Mouse (Mus musculus): ENCODE measurements around the gene Nell2. TPM values are rescaled to one million over a fixed set of nuclear protein-coding genes. Genes with fewer than 3 reads are reported as not detected.

Nell2 gene
- polyA plus RNA-seq, 1 experiment from 2014 or later: 1.3 TPM

DNA sequence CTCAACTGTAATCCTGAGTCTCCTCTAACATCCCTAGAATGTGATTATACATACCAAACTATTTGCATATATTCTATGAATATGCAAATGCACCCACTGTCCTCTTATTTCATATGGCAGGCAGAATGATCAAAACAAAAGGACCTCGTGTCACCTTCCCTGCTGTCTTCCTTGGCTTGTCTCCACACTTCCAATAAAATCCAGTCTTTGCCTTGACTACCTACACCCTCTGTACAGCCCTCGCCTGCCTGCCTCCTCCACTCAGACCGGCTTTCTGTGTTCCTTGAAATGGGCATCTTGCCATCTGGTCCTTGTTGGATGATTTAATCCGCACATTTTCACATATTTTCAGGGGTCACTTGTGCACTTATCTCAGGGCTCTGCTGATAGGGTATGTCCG, 215.1 kb downstream of the Nell2 start:
- Histone ChIP-seq H3K4me2 (no peak overlapping the region), H3K9ac (no peak overlapping the region), H3K4me3 (ENCODE audit: low read depth, low read length) (no peak overlapping the region), H3K9me3 (ENCODE audit: low read depth, low read length) (no peaks in the 10 kb centered on the region), H3K27me3 (ENCODE audit: insufficient read depth, low read length) (no peaks in the 10 kb centered on the region), H3K36me3 (ENCODE audit: insufficient read depth) (no peaks in the 10 kb centered on the region), H3K4me1 (ENCODE audit: insufficient read depth) (no peaks in the 10 kb centered on the region), H3K27ac (ENCODE audit: low read depth) (no peak overlapping the region)
- no peak for ATAC-seq (ENCODE audit: insufficient read depth)
- WGBS: 47% methylated on average over 5 of the region's 5 CpGs
- no peak for TF ChIP-seq CTCF (IDR thresholded peaks at IDR 0.05; ENCODE audit: low read depth)
- peak; percentile 6 for DNase-seq

DNA sequence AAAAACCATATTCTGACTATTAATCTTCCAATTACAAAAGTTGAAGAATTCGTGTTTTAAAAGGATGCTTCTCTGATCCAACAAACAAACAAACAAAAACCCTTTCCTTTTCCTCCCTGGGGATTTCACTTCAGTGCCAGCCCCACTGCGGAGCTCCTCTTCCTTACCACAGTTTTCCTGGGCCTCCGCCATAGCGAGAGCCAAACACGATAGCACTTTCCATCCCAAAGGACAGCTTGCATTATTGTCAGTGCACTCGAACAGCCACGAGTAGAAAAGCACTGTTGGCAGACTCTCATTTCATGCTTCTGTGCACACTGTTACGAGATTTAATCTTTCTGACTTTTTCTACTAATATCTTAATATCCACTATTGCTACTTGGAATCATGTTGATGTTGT, 224.3 kb downstream of the Nell2 start:
- no peak for TF ChIP-seq CTCF (IDR thresholded peaks at IDR 0.05; ENCODE audit: low read depth)
- Histone ChIP-seq H3K27ac (ENCODE audit: low read depth) (no peak overlapping the region), H3K36me3 (ENCODE audit: insufficient read depth) (no peaks in the 10 kb centered on the region), H3K9me3 (ENCODE audit: low read depth, low read length) (no peaks in the 10 kb centered on the region), H3K4me1 (ENCODE audit: insufficient read depth) (no peaks in the 10 kb centered on the region), H3K4me3 (ENCODE audit: low read depth, low read length) (no peak overlapping the region), H3K4me2 (no peak overlapping the region), H3K27me3 (ENCODE audit: insufficient read depth, low read length) (no peaks in the 10 kb centered on the region), H3K9ac (no peak overlapping the region)
- DNase-seq: no peak
- ATAC-seq (ENCODE audit: insufficient read depth): no peak
- 77% methylated on average over 8 of the region's 8 CpGs for WGBS

- Histone ChIP-seq H3K27me3 (ENCODE audit: insufficient read depth, low read length) (no peaks in the 10 kb centered on the region), H3K4me2 (no peak overlapping the region), H3K9ac (no peak overlapping the region), H3K4me1 (ENCODE audit: insufficient read depth) (no peaks in the 10 kb centered on the region), H3K36me3 (ENCODE audit: insufficient read depth) (no peaks in the 10 kb centered on the region), H3K4me3 (ENCODE audit: low read depth, low read length) (no peak overlapping the region), H3K27ac (ENCODE audit: low read depth) (no peak overlapping the region), H3K9me3 (ENCODE audit: low read depth, low read length) (no peaks in the 10 kb centered on the region)
- WGBS: 81% methylated on average over 10 of the region's 10 CpGs
- no peak for TF ChIP-seq CTCF (IDR thresholded peaks at IDR 0.05; ENCODE audit: low read depth)
- no peak for ATAC-seq (ENCODE audit: insufficient read depth)
- DNase-seq: no peak
These were observed 231.8 kb downstream of the Nell2 start for GRCm38 (mm10) chr15:95296561-95296960.

DNA sequence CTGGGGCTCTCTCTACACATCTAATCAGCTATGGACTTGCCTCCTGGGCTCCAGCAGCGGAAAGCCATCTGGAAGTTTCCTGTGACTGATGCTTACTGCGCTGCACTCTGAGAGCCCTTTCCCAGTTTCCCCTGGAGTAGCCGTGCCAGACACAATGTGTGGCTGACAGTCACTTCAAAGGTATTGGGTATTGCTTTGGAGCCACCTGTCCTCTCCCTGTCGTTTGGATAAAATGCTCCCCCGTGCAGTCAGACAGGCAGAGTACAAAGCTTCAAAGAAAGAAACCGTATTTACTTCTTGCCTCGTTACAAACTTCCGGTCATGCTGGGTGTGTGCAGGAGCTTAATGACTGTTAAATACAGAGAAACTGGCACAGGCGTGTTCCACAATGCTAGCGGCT, 239.3 kb downstream of the Nell2 start:
- no peak for DNase-seq

GRCm38 (mm10) chr15:95285199-95285598, 243.2 kb downstream of the Nell2 start:
- TF ChIP-seq CTCF (IDR thresholded peaks at IDR 0.05; ENCODE audit: low read depth): no peak
- Histone ChIP-seq H3K4me1 (ENCODE audit: insufficient read depth) (no peaks in the 10 kb centered on the region), H3K27ac (ENCODE audit: low read depth) (no peak overlapping the region), H3K4me2 (no peak overlapping the region), H3K9ac (no peak overlapping the region), H3K9me3 (ENCODE audit: low read depth, low read length) (no peaks in the 10 kb centered on the region), H3K36me3 (ENCODE audit: insufficient read depth) (no peaks in the 10 kb centered on the region), H3K27me3 (ENCODE audit: insufficient read depth, low read length) (no peaks in the 10 kb centered on the region), H3K4me3 (ENCODE audit: low read depth, low read length) (no peak overlapping the region)
- DNase-seq: no peak
- no peak for ATAC-seq (ENCODE audit: insufficient read depth)
- 54% methylated on average over 6 of the region's 6 CpGs for WGBS

More for the DNA sequence above, 239.3 kb downstream of the Nell2 start:
- 44% methylated on average over 10 of the region's 10 CpGs for WGBS
- ATAC-seq (ENCODE audit: insufficient read depth): no peak
- no peaks in the 10 kb centered on the region for H3K4me1 ChIP-seq (ENCODE audit: insufficient read depth)
- H3K4me3 ChIP-seq (ENCODE audit: low read depth, low read length): no peak overlapping the region
- no peak overlapping the region for H3K27ac ChIP-seq (ENCODE audit: low read depth)
- H3K4me2 ChIP-seq: no peak overlapping the region
- TF ChIP-seq CTCF (IDR thresholded peaks at IDR 0.05; ENCODE audit: low read depth): no peak
- H3K27me3 ChIP-seq (ENCODE audit: insufficient read depth, low read length): no peaks in the 10 kb centered on the region
- H3K9ac ChIP-seq: no peak overlapping the region
- no peaks in the 10 kb centered on the region for H3K36me3 ChIP-seq (ENCODE audit: insufficient read depth)
- H3K9me3 ChIP-seq (ENCODE audit: low read depth, low read length): no peaks in the 10 kb centered on the region

GRCm38 (mm10) chr15:95280986-95281385, 247.4 kb downstream of the Nell2 start:
- WGBS: 79% methylated on average over 2 of the region's 2 CpGs
- no peak overlapping the region for H3K4me2 ChIP-seq
- H3K27ac ChIP-seq (ENCODE audit: low read depth): no peak overlapping the region
- no peaks in the 10 kb centered on the region for H3K4me1 ChIP-seq (ENCODE audit: insufficient read depth)
- TF ChIP-seq CTCF (IDR thresholded peaks at IDR 0.05; ENCODE audit: low read depth): no peak
- ATAC-seq (ENCODE audit: insufficient read depth) (no peak), DNase-seq (no peak)
- no peak overlapping the region for H3K4me3 ChIP-seq (ENCODE audit: low read depth, low read length)
- no peaks in the 10 kb centered on the region for H3K36me3 ChIP-seq (ENCODE audit: insufficient read depth)
- H3K9ac ChIP-seq: no peak overlapping the region
- no peaks in the 10 kb centered on the region for H3K9me3 ChIP-seq (ENCODE audit: low read depth, low read length)
- H3K27me3 ChIP-seq (ENCODE audit: insufficient read depth, low read length): no peaks in the 10 kb centered on the region

GRCm38 (mm10) chr15:95278001-95278400, 250.4 kb downstream of the Nell2 start:
- H3K4me2 ChIP-seq: no peak overlapping the region
- 74% methylated on average over 4 of the region's 4 CpGs for WGBS
- H3K4me3 ChIP-seq (ENCODE audit: low read depth, low read length): no peak overlapping the region
- no peak overlapping the region for H3K27ac ChIP-seq (ENCODE audit: low read depth)
- no peak overlapping the region for H3K9ac ChIP-seq
- TF ChIP-seq CTCF (IDR thresholded peaks at IDR 0.05; ENCODE audit: low read depth): no peak
- no peaks in the 10 kb centered on the region for H3K4me1 ChIP-seq (ENCODE audit: insufficient read depth)
- DNase-seq (no peak), ATAC-seq (ENCODE audit: insufficient read depth) (no peak)
- no peaks in the 10 kb centered on the region for H3K36me3 ChIP-seq (ENCODE audit: insufficient read depth)
- no peaks in the 10 kb centered on the region for H3K27me3 ChIP-seq (ENCODE audit: insufficient read depth, low read length)
- no peaks in the 10 kb centered on the region for H3K9me3 ChIP-seq (ENCODE audit: low read depth, low read length)

DNA sequence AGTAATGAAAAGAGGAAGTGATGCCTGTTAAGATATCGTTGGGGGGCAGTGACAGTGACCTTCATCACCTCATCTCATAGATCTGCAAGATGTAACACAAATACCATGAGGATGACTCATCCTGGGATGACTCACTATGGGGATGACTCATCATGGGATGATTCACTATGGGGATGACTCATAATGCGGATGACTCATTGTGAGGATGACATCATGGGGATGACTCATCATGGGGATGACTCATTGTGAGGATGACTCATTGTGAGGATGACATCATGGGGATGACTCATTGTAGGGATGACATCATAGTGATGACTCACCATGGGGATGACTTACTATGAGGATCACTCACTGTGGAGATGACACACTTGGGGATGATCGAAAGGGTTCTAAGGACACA, 251.8 kb downstream of the Nell2 start:
- no peak overlapping the region for H3K4me2 ChIP-seq
- no peak overlapping the region for H3K4me3 ChIP-seq (ENCODE audit: low read depth, low read length)
- no peaks in the 10 kb centered on the region for H3K4me1 ChIP-seq (ENCODE audit: insufficient read depth)
- H3K9ac ChIP-seq: no peak overlapping the region
- no peaks in the 10 kb centered on the region for H3K9me3 ChIP-seq (ENCODE audit: low read depth, low read length)
- ATAC-seq (ENCODE audit: insufficient read depth) (no peak), DNase-seq (no peak)
- 92% methylated on average over 3 of the region's 3 CpGs for WGBS
- no peaks in the 10 kb centered on the region for H3K36me3 ChIP-seq (ENCODE audit: insufficient read depth)
- no peak for TF ChIP-seq CTCF (IDR thresholded peaks at IDR 0.05; ENCODE audit: low read depth)
- no peaks in the 10 kb centered on the region for H3K27me3 ChIP-seq (ENCODE audit: insufficient read depth, low read length)
- H3K27ac ChIP-seq (ENCODE audit: low read depth): no peak overlapping the region
